Mouse (Mus musculus): ENCODE measurements around the gene Ppp1r36.

Ppp1r36 gene

GRCm38 (mm10) chr12:76417433-76417854 is at the start of gene Ppp1r36:
Ppp1r36 (plus strand) TSS chr12:76417538.
- no peak for DNase-seq

GRCm38 (mm10) chr12:76368201-76368789 is 49.0 kb upstream of the Ppp1r36 start:
- no peak for DNase-seq

GRCm38 (mm10) chr12:76368790-76369205 is 48.5 kb upstream of the Ppp1r36 start:
- DNase-seq = no peak

GRCm38 (mm10) chr12:76369206-76369977 is 47.9 kb upstream of the Ppp1r36 start, which contains the start of gene Zbtb25:
Zbtb25 (minus strand) TSS chr12:76369602.
- peak; percentile 74 to 77 for DNase-seq

GRCm38 (mm10) chr12:76369978-76370830 is 47.1 kb upstream of the Ppp1r36 start, which contains the start of gene Zbtb1:
Zbtb1 (plus strand) TSS chr12:76370266.
- peak; percentile 67 to 75 for DNase-seq

- peak; percentile 67 to 70 for DNase-seq
Observed at GRCm38 (mm10) chr12:76370831-76371571, 46.3 kb upstream of the Ppp1r36 start.

GRCm38 (mm10) chr12:76372046-76372445 is 45.3 kb upstream of the Ppp1r36 start:
- DNase-seq = no peak

- DNase-seq = no peak
Observed at GRCm38 (mm10) chr12:76372881-76373818, 44.2 kb upstream of the Ppp1r36 start.

GRCm38 (mm10) chr12:76373991-76374390 is 43.3 kb upstream of the Ppp1r36 start:
- DNase-seq = no peak

- DNase-seq = no peak
Observed at GRCm38 (mm10) chr12:76374911-76375310, 42.4 kb upstream of the Ppp1r36 start.

- no peak for DNase-seq
Observed at GRCm38 (mm10) chr12:76375506-76375905, 41.8 kb upstream of the Ppp1r36 start.

GRCm38 (mm10) chr12:76376649-76377048 is 40.7 kb upstream of the Ppp1r36 start:
- peak in 1 of 2 experiments; percentile 17 for DNase-seq

GRCm38 (mm10) chr12:76377059-76377458 is 40.3 kb upstream of the Ppp1r36 start:
- no peak for DNase-seq

- DNase-seq = no peak
Observed at GRCm38 (mm10) chr12:76377726-76378125, 39.6 kb upstream of the Ppp1r36 start.

- no peak for DNase-seq
Observed at GRCm38 (mm10) chr12:76378556-76378955, 38.8 kb upstream of the Ppp1r36 start.

- DNase-seq = no peak
Observed at GRCm38 (mm10) chr12:76380151-76380550, 37.2 kb upstream of the Ppp1r36 start.

GRCm38 (mm10) chr12:76385342-76385741 is 32.0 kb upstream of the Ppp1r36 start:
- no peak for DNase-seq

GRCm38 (mm10) chr12:76388794-76389193 is 28.5 kb upstream of the Ppp1r36 start:
- no peak for DNase-seq

GRCm38 (mm10) chr12:76391595-76392271 is 25.6 kb upstream of the Ppp1r36 start:
- DNase-seq = no peak

GRCm38 (mm10) chr12:76392979-76393378 is 24.4 kb upstream of the Ppp1r36 start:
- DNase-seq = no peak

GRCm38 (mm10) chr12:76397281-76397680 is 20.1 kb upstream of the Ppp1r36 start:
- DNase-seq = no peak

Measured in kidney, adult 8-10 months (tissue).